Mouse (Mus musculus) embryonic facial prominence, embryonic 10.5 days (tissue): ENCODE results near the gene Manba. TPM values are rescaled to one million over a fixed set of nuclear protein-coding genes. Genes with fewer than 3 reads are reported as not detected.
"Not testable (repeated sequence)": the region's sequence is repeated elsewhere in the genome, so short reads cannot be mapped to it uniquely, and the experiment has no call there.

Experiments
- DNase-seq: peaks from one replicate; pipeline ENCODE4 v3.0.0-alpha.2; 2017; ENCODE audit warnings: low spot score
- H3K27ac ChIP-seq: fragments of 300-500 bp; sonication (generic); replicated peaks from 2 replicates; pipeline ENCODE4 v1.5.1; 2016; ENCODE audit warnings: mild to moderate bottlenecking
- H3K27me3 ChIP-seq: fragments of 300-500 bp; sonication (generic); replicated peaks from 2 replicates; pipeline ENCODE4 v1.6.1; 2016; ENCODE audit warnings: low read depth, mild to moderate bottlenecking; ENCODE audit not compliant: poor library complexity, severe bottlenecking
- H3K36me3 ChIP-seq: fragments of 300-500 bp; sonication (generic); replicated peaks from 2 replicates; pipeline ENCODE4 v1.6.1; 2016; ENCODE audit warnings: mild to moderate bottlenecking, moderate library complexity
- H3K4me1 ChIP-seq: fragments of 300-500 bp; sonication (generic); 2 replicates; pipeline ENCODE4 v1.6.1; 2016
- H3K4me3 ChIP-seq: fragments of 300-500 bp; sonication (generic); 2 replicates; pipeline ENCODE4 v1.5.1; 2016; ENCODE audit warnings: mild to moderate bottlenecking, moderate library complexity
- H3K9me3 ChIP-seq: fragments of 300-500 bp; sonication (generic); 2 replicates; pipeline ENCODE4 v1.6.1; 2016; ENCODE audit warnings: mild to moderate bottlenecking
- WGBS: fragments of 180-500 bp; shearing (Covaris S2); methylation state at CpG from one replicate; pipeline ENCODE4 v1.1.7; 2016; 5-methylcytosine and 5-hydroxymethylcytosine counted together
- polyA plus RNA-seq: library from polyadenylated mRNA; unstranded; fragments of >200 nt; fragmentation: Nextera tagmentation; extraction: Ambion mirVana; gene quantifications from 2 replicates; pipeline ENCODE4 v1.2.1, GENCODE M21; 2016

Gene Manba
- polyA plus RNA-seq, 1 experiment from 2014 or later, result 3.5 TPM

DNA sequence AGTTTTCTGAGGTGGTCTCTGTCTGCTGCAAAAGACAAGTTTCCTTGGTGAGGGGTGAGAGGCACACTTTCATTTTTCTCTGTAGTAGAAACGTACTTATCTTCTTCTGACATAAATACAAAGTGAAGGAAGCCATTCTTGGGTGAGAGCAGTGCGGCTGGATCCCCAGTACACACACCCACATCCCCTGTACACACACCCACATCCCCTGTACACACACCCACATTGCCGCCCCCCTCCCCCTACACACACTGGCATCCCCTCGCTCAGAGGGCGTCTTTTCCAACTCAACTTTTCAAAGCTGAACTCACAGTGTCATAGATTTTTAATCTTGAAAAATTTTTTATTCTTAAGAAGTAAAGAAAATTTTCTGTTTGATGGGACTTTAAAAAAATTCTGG lies 29.8 kb downstream of the Manba start:
- DNase-seq, result no peak
- H3K27ac ChIP-seq, result no peak overlapping the region
- H3K4me1 ChIP-seq, result 0 out of 2 replicates have a peak, but pooled peaks cover 6% of the 10 kb centered on the region
- no peaks in the 10 kb centered on the region for H3K36me3 ChIP-seq
- H3K27me3 ChIP-seq, result no peaks in the 10 kb centered on the region
- H3K4me3 ChIP-seq, result no peak overlapping the region
- no peaks in the 10 kb centered on the region for H3K9me3 ChIP-seq
- WGBS, result 91% methylated on average over 5 of the region's 5 CpGs

- H3K4me1 ChIP-seq, result peaks cover 7% of the 10 kb centered on the region
- no peak overlapping the region for H3K4me3 ChIP-seq
- H3K27me3 ChIP-seq, result no peaks in the 10 kb centered on the region
- no peaks in the 10 kb centered on the region for H3K9me3 ChIP-seq
- 80% methylated on average over 6 of the region's 6 CpGs for WGBS
- H3K27ac ChIP-seq, result no peak overlapping the region
- no peak for DNase-seq
- H3K36me3 ChIP-seq, result no peaks in the 10 kb centered on the region
Observed at GRCm38 (mm10) chr3:135516891-135517290, 31.5 kb downstream of the Manba start.

- Histone ChIP-seq H3K4me3 (no peak overlapping the region), H3K4me1 (peaks cover 12% of the 10 kb centered on the region), H3K27ac (no peak overlapping the region), H3K9me3 (no peaks in the 10 kb centered on the region), H3K36me3 (no peaks in the 10 kb centered on the region), H3K27me3 (no peaks in the 10 kb centered on the region)
- WGBS, result 79% methylated on average over 5 of the region's 5 CpGs
- DNase-seq, result no peak
Observed at GRCm38 (mm10) chr3:135518882-135519281, 33.5 kb downstream of the Manba start.

- DNase-seq, result no peak
- no peaks in the 10 kb centered on the region for H3K27me3 ChIP-seq
- no peak overlapping the region for H3K4me3 ChIP-seq
- peaks cover 12% of the 10 kb centered on the region for H3K4me1 ChIP-seq
- no peaks in the 10 kb centered on the region for H3K9me3 ChIP-seq
- no peak overlapping the region for H3K27ac ChIP-seq
- 74% methylated on average over 6 of the region's 6 CpGs for WGBS
- no peaks in the 10 kb centered on the region for H3K36me3 ChIP-seq
Observed at GRCm38 (mm10) chr3:135519584-135519983, 34.2 kb downstream of the Manba start.

DNA sequence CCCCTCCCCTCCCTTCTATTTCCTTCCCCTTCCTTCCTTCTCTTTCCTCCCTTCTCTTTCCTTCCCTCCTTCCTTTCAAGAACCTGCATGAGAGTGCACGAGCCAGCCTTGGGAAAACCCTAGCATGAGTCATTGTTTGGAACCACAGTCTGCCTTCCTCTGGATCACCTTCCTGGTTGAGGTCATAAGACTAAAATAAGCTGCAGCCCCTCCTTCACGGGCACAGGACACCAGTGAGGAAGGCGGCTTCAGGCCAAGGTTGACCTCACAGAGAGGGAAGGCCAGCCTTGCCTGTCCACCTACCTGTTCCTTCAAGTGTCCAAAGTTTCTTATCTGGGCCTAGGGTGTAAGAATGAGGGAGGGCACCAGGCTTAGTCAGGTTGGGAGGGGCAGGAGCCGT lies 36.6 kb downstream of the Manba start:
- no peak for DNase-seq
- Histone ChIP-seq H3K36me3 (no peaks in the 10 kb centered on the region), H3K27me3 (no peaks in the 10 kb centered on the region), H3K4me1 (peaks cover 12% of the 10 kb centered on the region), H3K4me3 (no peak overlapping the region), H3K27ac (no peak overlapping the region), H3K9me3 (no peaks in the 10 kb centered on the region)
- 69% methylated on average over 4 of the region's 4 CpGs for WGBS

GRCm38 (mm10) chr3:135522618-135523355 lies 37.4 kb downstream of the Manba start:
- Histone ChIP-seq H3K36me3 (no peaks in the 10 kb centered on the region), H3K27ac (peak overlapping the region; percentile 44; the same call in 1 of the 2 replicates), H3K9me3 (no peaks in the 10 kb centered on the region), H3K4me1 (peaks cover 12% of the 10 kb centered on the region), H3K27me3 (no peaks in the 10 kb centered on the region), H3K4me3 (peak overlapping the region; percentile 21; the same call in 1 of the 2 replicates)
- peak; percentile 23 for DNase-seq
- WGBS, result 65% methylated on average over 16 of the region's 16 CpGs

GRCm38 (mm10) chr3:135524900-135525299 lies 39.5 kb downstream of the Manba start:
- H3K27ac ChIP-seq, H3K9me3 ChIP-seq, H3K4me3 ChIP-seq, H3K36me3 ChIP-seq, H3K27me3 ChIP-seq, DNase-seq: not testable (repeated sequence)
- WGBS, result 52% methylated on average over 2 of the region's 2 CpGs
- H3K4me1 ChIP-seq, result peaks cover 12% of the 10 kb centered on the region

DNA sequence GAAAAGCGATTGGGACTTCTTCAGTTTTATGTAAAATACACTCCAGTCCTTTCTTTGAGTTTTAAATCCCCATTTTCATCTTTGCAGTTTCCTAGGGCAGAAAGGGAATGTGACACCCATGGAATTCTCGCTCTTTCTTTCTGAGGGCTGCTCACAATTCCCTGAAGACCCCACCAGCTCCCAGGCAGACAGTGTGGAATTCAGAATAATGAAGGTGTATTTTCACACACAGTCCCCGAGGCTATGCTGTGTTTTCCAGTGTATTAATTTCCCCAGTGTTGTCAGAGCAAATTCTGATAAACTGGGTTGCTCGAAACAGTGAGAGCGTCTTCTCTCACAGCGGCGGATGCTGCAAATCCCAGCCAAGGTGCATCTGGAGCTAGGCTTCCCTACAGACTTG lies 44.3 kb downstream of the Manba start:
- Histone ChIP-seq H3K4me3 (no peak overlapping the region), H3K27me3 (no peaks in the 10 kb centered on the region), H3K4me1 (no peaks in the 10 kb centered on the region), H3K9me3 (no peaks in the 10 kb centered on the region), H3K27ac (no peak overlapping the region), H3K36me3 (no peaks in the 10 kb centered on the region)
- no peak for DNase-seq
- 84% methylated on average over 7 of the region's 7 CpGs for WGBS

- Histone ChIP-seq H3K4me1 (no peaks in the 10 kb centered on the region), H3K27me3 (no peaks in the 10 kb centered on the region), H3K27ac (no peak overlapping the region), H3K9me3 (no peaks in the 10 kb centered on the region), H3K36me3 (no peaks in the 10 kb centered on the region), H3K4me3 (no peak overlapping the region)
- DNase-seq, result no peak
- WGBS, result 64% methylated on average over 2 of the region's 2 CpGs
Observed at GRCm38 (mm10) chr3:135531762-135532161, 46.4 kb downstream of the Manba start.

DNA sequence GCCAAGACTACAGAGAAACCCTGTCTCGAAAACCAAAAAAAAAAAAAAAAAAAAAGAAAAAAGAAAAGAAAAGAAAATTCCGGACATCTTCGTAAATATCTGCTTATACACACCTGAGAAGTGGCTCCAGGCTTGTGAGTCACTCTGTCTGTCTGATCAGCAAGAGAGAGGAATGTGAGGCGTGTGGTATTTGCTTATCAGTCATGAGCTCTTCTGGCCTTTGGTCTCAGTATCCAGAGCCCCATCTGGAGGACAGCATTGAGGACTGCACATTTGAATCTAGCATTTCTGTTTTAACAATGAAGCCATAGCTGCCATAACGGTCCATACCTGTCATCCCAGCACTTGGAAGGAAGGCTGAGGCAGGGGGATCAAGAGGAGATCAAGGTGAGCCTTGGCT lies 48.7 kb downstream of the Manba start:
- no peaks in the 10 kb centered on the region for H3K36me3 ChIP-seq
- no peak overlapping the region for H3K4me3 ChIP-seq
- H3K27ac ChIP-seq, result no peak overlapping the region
- WGBS, result 88% methylated on average over 4 of the region's 5 CpGs
- no peak for DNase-seq
- H3K4me1 ChIP-seq, result no peaks in the 10 kb centered on the region
- no peaks in the 10 kb centered on the region for H3K9me3 ChIP-seq
- H3K27me3 ChIP-seq, result no peaks in the 10 kb centered on the region

DNA sequence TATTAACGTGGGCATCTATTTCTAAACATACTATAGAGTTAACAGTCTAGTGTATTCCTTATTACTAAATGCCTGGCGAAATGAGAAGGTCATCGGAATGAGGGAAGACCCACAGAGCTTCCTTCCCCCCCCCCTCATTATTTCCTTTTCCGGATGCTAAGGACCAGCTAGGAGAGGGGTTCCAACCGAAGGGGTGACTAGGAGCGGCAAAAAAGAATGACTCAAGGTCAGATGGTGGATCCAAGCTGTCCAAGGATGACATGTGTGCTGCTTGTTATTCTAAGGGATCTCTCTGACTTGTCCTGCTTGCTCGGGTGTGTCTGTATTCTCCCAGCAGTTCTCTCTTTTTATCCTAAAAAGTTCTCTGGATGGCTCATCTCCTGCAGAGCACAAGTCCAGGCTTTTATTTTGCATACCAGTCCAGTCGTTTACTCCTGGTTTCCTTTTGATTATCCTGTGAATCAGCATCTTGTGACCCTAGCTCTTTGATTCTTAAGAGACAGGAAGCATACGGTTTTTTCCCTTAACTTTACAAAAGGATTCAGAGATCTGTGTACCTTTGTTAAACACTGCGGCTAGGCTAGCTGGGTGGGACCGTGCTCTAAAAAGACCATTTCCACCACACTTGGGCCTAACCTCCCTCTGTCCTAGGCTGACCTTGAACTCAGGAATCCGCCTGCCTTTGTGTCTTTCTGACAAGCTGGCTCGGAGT lies 61.0 kb downstream of the Manba start:
- no peaks in the 10 kb centered on the region for H3K36me3 ChIP-seq
- no peaks in the 10 kb centered on the region; the same call in 1 of the 2 replicates for H3K4me1 ChIP-seq
- no peaks in the 10 kb centered on the region for H3K27me3 ChIP-seq
- H3K4me3 ChIP-seq, result no peak overlapping the region
- no peak overlapping the region for H3K27ac ChIP-seq
- no peaks in the 10 kb centered on the region for H3K9me3 ChIP-seq
- DNase-seq, result no peak
- WGBS, result 70% methylated on average over 13 of the region's 13 CpGs

DNA sequence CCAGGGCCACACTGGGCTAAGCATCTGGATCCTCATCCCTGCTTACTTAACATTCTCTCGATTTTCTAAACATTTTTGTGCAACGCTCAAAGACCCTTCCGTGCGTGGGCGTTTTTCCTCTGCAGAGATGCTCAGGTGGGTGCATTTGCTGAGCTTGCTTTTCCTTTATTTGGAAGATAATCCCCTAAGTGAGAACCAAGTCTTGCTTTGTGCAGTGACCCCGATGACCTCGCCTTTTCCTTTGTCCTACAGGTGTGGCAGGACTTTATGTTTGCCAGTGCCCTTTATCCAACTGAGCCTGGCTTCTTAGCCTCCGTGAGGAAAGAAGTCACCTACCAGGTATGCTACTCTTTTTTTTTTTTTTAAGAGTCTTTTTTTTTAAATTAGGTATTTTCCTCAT lies 61.9 kb downstream of the Manba start:
- WGBS, result 67% methylated on average over 8 of the region's 8 CpGs
- Histone ChIP-seq H3K9me3 (no peaks in the 10 kb centered on the region), H3K36me3 (no peaks in the 10 kb centered on the region), H3K4me1 (no peaks in the 10 kb centered on the region), H3K27ac (no peak overlapping the region), H3K27me3 (no peaks in the 10 kb centered on the region), H3K4me3 (no peak overlapping the region)
- DNase-seq, result no peak

GRCm38 (mm10) chr3:135552874-135553273 lies 67.5 kb downstream of the Manba start:
- Histone ChIP-seq H3K27ac (no peak overlapping the region), H3K4me3 (no peak overlapping the region), H3K36me3 (no peaks in the 10 kb centered on the region), H3K4me1 (no peaks in the 10 kb centered on the region), H3K27me3 (no peaks in the 10 kb centered on the region), H3K9me3 (no peaks in the 10 kb centered on the region)
- 79% methylated on average over 5 of the region's 5 CpGs for WGBS
- no peak for DNase-seq
